Mouse (Mus musculus) heart, adult 9 months (tissue): ENCODE measurements around the gene Cep295.
"Not testable (repeated sequence)": the region's sequence is repeated elsewhere in the genome, so short reads cannot be mapped to it uniquely, and the experiment has no call there.

Source experiments
- DNase-seq, 2 experiments: peaks; one replicate each; pipeline ENCODE4 v3.0.0; 2022; ENCODE audit warnings: low spot score in 2 of 2

The Cep295 gene

DNA sequence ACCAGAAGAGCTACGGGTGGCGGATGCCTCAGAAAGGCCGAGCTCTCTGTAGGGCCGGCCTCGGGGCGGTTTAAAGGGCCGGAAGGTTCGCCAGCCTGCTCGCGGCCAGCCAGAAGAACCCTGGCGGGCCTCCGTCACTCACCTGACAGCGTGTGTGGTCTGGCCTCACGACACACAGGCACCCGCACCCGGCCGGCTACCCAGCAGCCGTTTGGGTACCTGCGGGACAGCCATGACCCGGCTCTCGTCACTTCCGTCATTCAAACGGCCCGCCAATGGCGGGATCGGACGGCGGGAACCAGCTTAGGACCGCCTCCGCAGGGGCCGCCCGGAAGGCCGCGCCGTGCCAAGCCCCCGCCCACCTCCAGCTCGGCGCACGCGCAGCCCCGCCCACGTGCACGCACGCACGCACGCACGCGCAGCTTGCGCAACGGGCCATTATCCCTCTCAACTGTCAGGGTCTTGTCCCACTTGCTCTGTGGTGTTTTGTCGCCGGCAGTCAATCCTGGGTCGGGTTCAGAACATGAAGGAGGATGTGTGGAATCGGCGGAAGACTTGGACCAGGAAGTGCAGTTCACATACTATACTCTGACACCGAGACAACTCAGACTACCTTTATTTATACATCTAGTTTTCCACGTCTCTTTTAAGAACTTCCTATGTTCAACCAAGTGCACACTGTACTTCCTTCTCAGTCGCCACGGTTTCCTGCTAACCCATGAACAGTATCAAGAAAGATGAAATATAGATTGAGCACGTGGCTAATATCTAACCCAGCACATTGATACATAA is at the start of gene Cep295:
Cep295 (minus strand) TSS at position 305 of the 792 bp plus-strand sequence.
- DNase-seq = peak; percentile 94

DNA sequence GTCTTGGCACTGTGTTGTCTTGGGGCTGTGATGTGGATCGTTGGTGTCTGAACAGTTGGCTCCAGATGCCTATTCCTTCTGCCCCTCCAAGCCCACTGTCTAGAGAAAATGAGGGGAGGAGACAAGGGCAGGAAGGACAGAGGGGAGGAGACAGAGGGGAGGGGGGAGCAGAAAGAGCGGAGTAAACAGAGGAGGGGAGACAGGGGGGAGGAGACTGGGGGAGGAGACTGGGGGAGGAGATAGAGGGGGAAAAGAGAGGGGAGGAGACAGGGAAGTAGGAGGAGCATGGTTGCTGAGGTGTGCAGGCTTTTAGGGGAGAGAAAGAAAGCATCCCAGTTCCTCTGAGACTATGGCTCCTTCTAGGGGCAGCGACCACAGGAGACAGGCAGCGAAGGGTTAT is 40.0 kb upstream of the Cep295 start:
- no peak for DNase-seq

DNA sequence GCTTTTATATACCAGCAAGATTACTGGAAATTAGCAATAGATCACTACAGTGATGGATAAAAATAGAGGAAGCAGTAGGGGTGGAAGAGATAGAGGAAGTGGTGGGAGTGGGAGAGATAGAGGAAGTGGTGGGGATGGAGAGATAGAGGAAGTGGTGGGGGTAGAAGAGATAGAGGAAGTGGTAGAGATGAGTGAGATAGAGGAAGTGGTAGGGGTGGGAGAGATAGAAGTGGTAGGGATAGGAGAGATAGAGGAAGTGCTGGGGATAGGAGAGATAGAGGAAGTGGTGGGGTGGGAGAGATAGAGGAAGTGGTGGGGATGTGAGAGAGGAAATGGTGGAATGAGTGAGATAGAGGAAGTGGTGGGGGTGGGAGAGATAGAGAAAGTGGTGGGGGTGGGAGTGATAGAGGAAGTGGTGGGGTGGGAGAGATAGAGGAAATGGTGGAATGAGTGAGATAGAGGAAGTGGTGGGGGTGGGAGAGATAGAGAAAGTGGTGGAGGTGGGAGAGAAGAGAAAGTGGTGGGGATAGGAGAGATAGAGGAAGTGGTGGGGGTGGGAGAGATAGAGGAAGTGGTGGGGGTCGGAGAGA is 37.9 kb upstream of the Cep295 start:
- DNase-seq = no peak

DNA sequence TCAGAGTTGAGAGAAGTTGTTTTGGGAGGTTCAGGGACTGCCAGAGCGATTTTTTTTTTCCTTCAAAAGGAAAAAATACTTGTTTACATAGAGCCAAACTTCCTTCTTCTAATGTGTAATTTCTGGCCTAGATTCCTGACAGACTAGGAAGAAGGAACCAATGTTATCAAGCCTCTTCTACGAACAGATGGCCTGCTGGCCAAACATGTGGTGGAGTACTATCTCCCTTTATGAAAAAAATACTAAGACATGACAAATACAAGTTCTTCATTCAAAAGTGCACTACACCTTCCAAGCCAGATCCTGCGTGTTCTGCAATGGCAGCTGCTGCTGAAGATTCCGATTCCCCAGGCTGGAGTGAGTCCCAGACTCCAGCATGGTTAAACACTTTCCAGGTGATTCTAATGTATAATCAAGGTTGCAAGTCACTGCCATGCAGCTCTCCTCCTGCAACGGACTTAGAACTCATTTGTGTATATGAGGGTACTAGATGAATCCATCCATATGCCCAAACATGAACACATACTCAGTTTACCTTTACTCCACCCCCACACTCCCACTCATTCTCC is 29.6 kb upstream of the Cep295 start:
- DNase-seq = no peak

DNA sequence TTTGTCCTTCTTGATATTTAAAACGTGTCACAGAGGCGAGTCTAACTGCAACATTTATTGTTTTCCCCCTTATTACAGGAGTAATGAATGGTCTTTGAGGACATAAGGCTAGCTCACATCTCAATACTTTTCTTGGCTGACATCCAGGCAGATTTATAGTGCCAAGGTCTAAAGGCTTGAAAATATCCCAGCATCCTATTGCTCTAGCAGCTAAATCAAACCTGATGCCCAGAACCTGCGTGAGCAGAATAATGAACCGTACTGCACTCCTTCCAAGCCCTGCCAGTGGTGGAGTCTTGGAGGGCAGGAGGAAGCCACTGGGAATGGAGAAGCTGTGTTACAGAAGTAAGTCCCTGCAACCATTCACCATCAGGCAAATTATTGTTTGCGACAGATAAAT is 26.7 kb upstream of the Cep295 start:
- DNase-seq = no peak

DNA sequence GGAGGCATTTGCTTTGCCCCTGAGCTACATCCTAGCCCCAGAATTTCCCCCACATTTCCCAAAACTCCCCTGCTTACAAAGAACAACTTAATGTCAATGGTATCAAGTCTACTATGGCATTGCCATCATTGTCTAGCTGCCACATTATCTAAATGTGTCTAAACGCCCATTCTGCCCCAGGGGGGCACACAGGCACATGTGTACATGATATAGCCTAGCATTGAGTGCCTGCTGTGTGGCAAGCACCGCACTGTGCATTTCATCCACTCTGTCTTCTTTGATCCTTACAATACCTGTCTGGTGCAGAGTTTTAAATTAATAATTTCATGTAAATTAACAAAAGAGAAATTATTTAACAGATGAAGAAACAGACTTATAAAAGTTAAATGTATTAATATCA is 8.7 kb upstream of the Cep295 start:
- DNase-seq = no peak

DNA sequence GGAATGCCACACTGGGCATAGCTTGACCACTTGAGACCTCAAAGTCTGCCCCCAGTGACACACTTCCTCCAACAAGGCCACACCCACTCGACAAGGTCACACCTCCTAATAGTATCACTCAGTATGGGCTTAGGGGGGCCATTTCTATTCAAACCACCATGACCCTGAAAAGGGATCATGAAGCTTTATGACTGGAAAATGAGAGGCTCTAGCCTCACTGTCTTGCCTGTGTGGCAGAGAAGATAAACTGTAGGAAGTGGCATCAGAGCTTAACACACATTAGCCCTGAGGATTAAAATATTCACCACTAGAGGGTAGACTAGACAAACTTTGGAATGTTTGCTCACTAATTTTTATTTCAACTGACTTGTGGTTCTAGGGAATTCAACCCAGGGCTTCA is 8.3 kb upstream of the Cep295 start:
- DNase-seq = no peak

DNA sequence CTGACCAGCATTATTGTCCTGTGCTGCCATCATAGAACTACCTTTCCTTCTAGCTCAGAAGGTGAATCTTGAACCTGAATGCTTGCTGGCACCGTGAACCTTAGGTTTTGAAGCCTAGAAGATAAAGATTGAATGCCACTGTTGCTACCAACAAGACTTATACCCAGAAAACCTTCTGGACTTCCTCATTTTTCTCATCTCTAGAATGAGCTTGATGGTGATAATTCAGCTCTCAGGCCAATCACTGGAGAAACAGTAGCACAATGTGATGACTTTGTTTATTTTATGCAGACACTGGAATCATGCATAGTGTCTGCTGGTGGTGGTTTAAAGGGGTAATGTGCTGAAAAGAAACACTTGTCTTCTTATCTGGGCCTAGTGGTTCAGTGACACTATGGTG is 7.3 kb upstream of the Cep295 start:
- DNase-seq = no peak

DNA sequence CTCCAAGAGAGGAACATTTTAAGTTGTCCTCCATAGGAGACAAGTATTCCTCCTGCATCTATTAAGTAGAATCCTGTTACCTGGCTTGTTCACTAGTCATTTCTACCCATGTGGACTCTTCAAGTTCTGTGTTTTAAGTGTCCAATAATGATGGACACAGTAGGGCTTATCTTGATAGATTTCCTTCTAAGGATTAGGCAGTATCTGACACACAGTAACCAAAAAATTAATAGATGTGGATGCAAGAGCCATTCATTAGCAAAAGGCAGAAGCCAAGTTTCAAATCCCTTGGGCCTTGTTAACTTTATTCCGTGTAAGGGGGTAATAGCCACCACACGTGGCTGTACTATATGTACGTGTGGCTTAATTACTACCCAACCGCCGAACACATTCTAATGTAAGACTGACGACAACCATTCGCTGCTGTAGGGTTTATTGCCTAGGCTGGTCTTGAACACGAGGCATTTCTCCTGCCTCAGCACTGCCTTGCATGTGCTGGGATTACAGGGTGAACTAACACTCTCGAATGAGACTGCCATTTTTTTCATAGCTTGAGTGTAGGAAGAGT is 588 bp downstream of the Cep295 start:
- DNase-seq = no peak

DNA sequence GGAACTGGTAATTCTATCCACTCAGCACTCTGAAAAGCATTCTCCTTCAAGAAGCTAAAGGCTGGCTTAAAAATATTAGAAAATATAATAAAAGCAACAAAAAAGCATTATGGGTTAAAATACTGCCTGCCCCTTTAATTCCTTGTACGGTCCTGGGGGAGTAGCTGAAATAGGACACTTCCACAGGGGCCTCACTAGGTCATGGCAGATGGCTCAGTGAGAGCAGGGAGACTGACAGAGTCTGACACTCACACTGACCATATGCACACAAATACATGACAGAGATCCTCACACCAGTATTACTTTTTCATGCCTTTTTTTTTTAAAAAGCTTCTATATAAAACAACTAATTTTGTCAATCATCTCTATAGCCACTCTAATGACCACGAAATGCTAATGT is 7.7 kb downstream of the Cep295 start:
- DNase-seq = no peak

DNA sequence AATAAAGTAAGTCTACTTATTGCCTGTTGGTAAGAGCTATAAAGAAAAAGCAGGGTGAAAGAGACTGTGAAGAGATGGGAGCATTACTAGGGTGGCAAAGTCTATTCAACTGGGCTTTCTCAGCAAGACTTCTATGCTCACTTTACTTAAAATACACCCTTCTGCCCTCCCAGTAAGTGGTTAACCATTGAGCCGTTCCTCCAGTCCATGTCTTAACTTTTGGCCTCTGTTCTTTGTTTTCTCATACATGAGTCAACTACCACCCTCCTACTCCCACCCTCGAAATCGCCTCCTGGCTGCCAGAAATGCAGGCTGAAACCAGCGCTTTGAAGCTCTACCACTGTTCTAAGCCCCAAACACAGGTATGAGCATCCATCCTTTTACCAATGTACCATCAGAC is 19.8 kb downstream of the Cep295 start:
- DNase-seq = no peak

DNA sequence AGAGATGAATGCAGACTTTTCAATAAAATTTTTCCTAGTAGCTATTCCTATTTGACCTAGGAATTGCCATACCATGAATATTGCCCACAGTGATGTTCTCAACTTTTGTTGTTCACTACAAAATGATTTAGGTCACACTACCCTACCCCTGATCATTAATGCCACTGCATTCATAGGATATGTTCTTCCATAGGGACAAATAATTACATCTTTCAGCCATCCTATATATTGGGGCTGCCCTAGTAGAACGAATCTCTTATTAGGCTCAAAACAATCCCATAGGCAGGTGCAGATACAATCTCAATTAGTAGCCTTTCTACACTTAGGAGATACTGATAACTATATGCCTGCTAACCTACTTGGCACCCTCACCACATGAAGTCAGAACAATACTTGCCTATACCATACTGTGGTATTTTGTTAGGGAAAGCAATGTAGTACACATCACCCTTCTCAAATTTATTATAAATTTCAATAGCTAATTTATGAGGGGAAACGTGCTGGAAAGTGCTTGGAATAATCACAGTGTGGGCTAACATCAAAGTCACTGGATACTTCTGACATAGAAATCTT is 39.3 kb downstream of the Cep295 start:
- DNase-seq = no peak

DNA sequence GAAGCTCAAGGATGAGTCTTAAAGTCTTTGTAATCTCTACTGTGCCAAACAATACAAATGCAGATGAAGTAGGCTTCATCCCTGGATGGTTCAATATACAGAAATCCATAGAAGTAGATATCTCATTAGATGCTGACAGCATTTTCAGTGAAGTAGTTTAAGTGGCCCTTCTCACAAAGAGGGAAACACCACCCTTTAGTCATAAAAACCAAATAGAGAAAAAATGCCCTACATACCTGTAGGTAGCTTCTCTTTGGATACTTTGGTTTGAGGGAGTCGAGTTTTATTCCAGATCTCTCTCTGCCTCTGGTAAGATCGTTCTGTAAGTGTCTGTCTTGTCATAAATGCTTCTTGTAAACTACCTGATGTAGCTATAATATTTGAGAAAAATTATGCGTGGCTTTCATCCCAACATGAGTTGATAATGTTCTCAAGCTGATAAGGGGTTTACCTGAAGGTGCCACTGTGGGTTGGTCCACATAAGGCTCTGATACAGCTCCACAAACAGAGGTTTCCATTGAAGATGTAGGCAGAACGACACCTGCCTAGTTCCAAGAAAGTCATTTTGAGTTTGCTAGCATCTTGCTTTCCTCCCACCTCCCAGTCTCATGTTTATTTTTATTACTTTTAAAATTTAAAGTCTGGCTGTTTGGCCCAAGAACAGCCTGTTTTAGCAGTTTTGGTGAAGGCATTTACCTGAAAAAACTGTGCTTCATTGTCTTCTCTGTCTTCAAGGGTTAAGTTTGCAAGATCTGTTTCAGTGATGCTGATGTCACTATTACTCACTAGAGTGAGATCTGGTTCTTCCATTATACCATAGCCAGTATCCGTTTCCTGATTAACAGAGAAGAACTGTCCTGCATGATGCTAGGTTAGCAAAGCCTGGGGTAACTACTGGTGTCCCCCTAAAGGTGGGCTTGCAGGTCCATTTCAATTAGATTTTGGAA is 40.1 kb downstream of the Cep295 start:
- DNase-seq = no peak

DNA sequence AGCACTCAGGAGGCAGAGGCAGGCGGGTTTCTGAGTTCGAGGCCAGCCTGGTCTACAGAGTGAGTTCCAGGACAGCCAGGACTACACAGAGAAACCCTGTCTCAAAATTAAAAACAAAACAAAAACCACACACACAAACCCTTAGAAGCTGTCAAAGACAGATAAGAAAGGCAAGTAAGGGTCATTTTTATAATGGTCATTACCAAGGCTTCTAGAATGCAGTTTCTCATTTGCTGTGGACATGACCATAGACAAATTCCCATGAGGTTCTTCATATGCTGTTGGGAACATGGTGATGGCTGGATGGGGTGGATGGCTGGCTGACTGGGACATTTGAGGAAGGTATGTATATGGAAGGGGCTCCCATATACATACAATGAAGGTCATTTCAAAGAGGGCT is 41.3 kb downstream of the Cep295 start:
- DNase-seq = not testable (repeated sequence)

DNA sequence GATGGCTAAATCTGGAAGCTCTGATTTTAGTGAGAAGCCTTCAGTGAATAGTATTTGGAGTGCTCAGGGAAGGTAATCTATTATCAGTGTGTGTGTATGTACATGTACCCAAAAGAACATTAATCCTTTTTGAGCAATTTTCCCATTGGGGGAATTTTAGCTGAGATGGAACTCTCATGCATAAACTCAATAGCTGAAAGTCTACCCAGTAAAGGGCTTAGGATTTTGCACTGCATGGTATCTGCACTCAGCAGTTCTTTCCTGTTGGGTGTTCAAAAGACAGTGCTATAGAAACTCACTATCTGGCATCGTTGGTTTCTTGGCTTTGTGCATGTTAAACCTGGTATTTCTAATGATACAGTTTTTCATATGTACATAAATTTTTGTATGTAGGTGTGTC is 43.0 kb downstream of the Cep295 start:
- no peak for DNase-seq

DNA sequence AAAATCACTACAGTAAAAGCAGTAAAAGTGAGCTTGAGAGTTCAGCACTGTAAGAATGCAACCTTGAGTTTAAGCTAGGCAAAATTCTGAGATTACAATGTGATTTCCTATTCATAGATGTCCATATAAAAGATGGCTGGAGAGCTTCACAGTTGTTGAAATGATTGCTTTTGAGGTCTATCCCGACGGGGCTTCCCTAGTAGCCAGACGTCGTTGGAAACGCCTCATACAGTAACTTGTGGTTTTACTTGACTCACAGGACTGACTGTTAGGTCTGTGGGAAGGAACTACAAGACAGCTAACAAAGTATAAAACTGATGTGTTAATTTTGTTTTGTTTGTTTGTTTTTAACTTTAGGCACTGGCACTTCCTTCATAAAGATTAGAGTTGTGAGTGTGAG is 44.0 kb downstream of the Cep295 start:
- no peak for DNase-seq

DNA sequence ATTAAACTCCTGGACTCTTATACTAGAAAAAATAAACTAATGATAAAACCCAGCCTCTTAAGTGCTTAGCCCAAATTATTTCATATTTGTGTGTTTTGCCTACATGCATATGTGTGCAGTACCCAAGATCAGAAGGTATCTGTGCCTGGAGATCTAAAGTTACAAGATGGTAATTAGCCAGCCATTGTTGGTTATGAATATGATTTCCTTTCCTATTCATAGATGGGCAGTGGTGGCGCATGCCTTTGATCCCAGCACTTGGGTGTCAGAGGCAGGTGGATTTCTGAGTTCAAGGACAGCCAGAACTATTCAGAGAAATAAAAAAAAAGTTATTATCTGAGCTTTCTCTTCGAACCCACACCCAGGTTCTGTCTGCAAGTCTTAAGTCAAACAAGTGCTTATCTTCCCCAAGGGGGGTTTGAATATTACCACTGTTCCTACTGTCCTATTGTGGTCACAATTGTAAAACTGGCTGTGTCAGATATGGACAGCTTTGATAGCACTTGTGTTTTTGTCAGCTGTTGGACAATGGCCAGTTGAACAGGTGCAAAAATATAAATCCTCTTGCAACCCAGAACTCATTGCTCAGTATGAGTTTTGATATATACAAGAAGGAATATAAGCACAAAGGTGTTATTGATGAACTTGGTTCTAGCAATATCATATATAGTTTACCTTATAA is 45.4 kb downstream of the Cep295 start:
- DNase-seq = no peak

DNA sequence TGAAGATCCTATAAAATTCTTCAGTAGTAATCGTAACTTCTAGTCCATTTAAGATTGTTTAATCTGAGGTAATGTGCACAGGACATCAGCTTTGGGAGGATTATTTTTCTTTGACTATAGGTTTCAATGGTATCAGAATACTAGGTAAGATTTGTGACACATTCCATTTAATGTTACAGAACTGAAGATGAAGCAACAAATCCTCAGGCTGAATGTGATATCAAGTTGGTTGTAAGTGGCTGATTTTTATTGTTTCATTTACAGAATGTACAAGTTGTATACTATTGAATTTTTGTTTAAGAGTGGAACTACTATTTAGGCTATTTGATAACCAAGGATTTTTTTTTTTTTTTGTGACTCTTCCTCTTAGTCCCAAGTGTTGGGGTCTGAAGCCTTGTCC is 47.4 kb downstream of the Cep295 start:
- DNase-seq = no peak

DNA sequence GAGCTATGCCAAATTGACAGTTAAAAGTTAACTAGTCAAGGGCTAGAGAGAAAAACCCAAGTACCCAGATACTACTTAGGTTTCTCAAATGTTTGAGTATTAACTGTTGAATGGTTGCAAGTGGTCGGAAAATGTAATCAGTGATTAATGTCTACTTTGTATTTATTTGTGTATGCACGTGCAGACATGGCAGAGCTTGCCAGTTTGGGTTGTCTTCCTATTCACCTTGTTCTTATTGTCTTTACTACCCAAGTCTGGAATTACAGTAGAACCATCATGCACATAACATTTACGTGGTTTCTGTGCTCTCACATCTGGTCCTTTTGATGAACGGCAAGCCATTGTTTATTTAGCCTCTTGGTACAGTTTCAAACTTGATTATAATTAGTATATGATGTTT is 48.2 kb downstream of the Cep295 start:
- no peak for DNase-seq

DNA sequence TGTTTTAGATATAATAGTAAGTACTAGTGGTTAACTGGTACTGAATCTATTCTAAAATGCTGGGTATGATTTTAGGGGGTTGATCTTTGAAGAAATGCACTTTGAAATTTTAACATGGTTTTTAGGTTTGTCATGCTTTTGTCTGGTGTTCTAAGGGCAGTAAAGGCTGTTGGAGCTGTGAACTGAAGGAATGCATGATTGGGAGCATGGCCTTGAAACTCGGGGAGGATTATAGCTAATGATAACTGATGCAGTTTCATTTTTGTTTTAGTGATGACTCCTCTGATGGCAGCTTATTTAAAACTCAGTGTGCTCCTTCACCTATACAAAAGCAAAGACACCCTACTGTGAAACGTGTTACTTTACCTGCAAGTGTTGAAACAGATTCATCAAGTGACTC is 49.3 kb downstream of the Cep295 start:
- no peak for DNase-seq

DNA sequence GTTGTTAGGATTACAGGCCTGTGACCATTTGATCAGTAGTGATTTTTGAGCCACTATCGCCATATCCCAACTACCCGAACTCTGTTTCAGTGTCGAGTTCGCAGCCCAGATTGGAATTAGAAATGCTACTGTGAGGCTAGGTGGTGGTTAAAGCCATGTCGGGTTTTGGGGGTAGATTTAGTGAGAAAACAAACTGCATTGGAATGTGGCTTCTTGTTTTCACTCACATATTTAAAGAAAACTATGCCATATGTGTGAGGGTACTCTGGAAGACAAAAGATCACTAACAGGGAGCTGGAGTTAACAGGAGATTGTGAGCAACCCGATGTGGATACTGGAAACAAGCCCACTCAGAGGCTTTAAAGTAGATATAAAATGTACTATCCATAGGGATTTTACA is 50.3 kb downstream of the Cep295 start:
- DNase-seq = no peak
